Mouse (Mus musculus) kidney, embryonic 16.5 days (tissue): ENCODE results near the gene Slc25a5. TPM values are rescaled to one million over a fixed set of nuclear protein-coding genes. Genes with fewer than 3 reads are reported as not detected.

ENCODE experiments used
- ATAC-seq: fragments of 200-750 bp; cut with Nextera tagmentation; 2 replicates; pipeline ENCODE4 v1.8.0; 2017; ENCODE audit warnings: moderate TSS enrichment; ENCODE audit not compliant: low FRiP score, low TSS enrichment
- H3K27ac ChIP-seq: fragments of 300-500 bp; sonication (generic); 2 replicates; pipeline ENCODE4 v1.5.1; 2014; ENCODE audit warnings: low read length
- H3K27me3 ChIP-seq: fragments of 300-500 bp; sonication (generic); 2 replicates; pipeline ENCODE4 v1.6.1; 2014; ENCODE audit warnings: low read length, control low read depth, mixed read lengths; ENCODE audit not compliant: insufficient read depth
- H3K36me3 ChIP-seq: fragments of 300-500 bp; sonication (generic); 2 replicates; pipeline ENCODE4 v1.6.1; 2014; ENCODE audit warnings: low read length, control low read depth, mixed read lengths; ENCODE audit not compliant: insufficient read depth
- H3K4me1 ChIP-seq: fragments of 300-500 bp; sonication (generic); 2 replicates; pipeline ENCODE4 v1.6.1; 2014; ENCODE audit warnings: low read length, control low read depth, mixed read lengths; ENCODE audit not compliant: insufficient read depth
- H3K4me2 ChIP-seq: fragments of 300-500 bp; sonication (generic); replicated peaks from 2 replicates; pipeline ENCODE4 v1.6.1; 2014; ENCODE audit warnings: low read depth, low read length
- H3K4me3 ChIP-seq: fragments of 300-500 bp; sonication (generic); 2 replicates; pipeline ENCODE4 v1.5.1; 2014; ENCODE audit warnings: mild to moderate bottlenecking, low read length
- H3K9ac ChIP-seq: fragments of 300-500 bp; sonication (generic); replicated peaks from 2 replicates; pipeline ENCODE4 v1.6.1; 2014; ENCODE audit warnings: low read length
- H3K9me3 ChIP-seq: fragments of 300-500 bp; sonication (generic); 2 replicates; pipeline ENCODE4 v1.6.1; 2016; ENCODE audit warnings: low read length, control low read depth
- WGBS: fragments of 180-500 bp; shearing (Covaris S2); extraction: QIAGEN DNeasy Blood & Tissue Kit; methylation state at CpG from one replicate; pipeline ENCODE4 v1.1.7; 2014; 5-methylcytosine and 5-hydroxymethylcytosine counted together
- polyA plus RNA-seq: library from polyadenylated mRNA; unstranded; fragments of >200 nt; fragmentation: Nextera tagmentation; extraction: Ambion mirVana; gene quantifications from 2 replicates; pipeline ENCODE4 v1.2.1, GENCODE M21; 2015

Gene Slc25a5
- polyA plus RNA-seq, 1 experiment from 2014 or later: 964 TPM

DNA sequence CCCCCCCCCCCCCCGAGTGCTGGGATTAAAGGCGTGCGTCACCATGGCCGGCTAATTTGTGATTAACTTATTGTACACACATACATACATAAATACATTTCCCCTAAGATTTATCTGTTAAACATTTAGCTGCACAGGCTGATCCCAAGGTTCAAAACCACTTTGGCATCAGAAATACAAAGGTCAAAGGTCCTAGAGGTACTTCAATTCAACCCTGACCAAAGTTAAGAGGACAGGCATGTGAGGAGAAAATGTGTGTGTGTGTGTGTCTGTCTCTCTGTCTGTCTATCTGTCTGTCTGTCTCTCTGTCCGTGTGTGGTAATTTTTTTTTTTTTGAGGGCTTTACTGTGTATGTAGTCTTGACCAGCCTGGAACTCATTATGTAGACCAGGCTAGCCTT is 31.4 kb downstream of the Slc25a5 start:
- Histone ChIP-seq H3K27ac (no peak overlapping the region), H3K4me1 (0 out of 2 replicates have a peak, but pooled peaks cover 2% of the 10 kb centered on the region), H3K27me3 (no peaks in the 10 kb centered on the region), H3K36me3 (no peaks in the 10 kb centered on the region), H3K9me3 (no peaks in the 10 kb centered on the region), H3K4me2 (no peak overlapping the region), H3K9ac (no peak overlapping the region), H3K4me3 (no peak overlapping the region)
- no peak for ATAC-seq
- WGBS: 81% methylated on average over 4 of the region's 5 CpGs

DNA sequence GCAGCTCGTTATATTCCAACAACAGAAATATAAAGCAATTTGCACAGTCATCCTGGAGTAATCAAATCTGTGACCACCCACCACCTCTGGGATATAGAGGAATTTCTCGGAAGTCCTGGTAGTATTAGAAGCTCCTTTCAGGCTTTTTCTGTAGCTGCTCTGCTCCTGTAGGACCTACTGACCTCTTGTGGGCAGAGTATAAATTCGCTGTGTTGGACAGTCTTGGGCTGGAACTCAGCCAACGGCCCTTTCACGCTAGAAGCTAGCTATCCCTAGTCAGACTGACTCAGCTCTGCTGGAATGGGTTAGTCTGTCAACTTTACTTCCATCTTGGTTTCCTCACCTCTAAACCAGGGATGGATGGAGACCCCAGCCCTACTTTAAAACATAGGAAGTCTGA is 34.8 kb downstream of the Slc25a5 start:
- Histone ChIP-seq H3K27ac (no peak overlapping the region), H3K4me2 (no peak overlapping the region), H3K4me3 (no peak overlapping the region), H3K4me1 (no peaks in the 10 kb centered on the region), H3K27me3 (no peaks in the 10 kb centered on the region), H3K36me3 (no peaks in the 10 kb centered on the region), H3K9me3 (no peaks in the 10 kb centered on the region), H3K9ac (no peak overlapping the region)
- no peak for ATAC-seq
- 36% methylated on average over 5 of the region's 5 CpGs for WGBS

DNA sequence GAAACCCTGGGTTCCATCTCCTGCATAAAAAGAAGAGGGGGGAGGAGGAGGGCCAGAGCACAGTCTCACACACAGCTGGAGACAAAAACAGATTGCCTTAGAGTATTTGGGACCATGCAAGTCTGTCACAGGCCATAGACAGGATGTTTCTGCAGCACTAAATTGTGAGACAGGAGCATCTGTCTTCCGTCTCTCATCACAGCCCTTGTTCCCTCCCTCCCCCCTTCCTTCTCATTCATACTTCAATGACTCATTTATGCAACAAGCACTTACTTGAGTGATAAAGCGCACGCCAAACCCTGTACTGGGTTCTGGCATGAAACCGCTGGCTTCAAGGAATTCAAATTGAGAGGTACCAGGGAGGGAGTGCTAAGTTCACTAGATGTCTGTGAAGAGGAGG is 36.2 kb downstream of the Slc25a5 start:
- 69% methylated on average over 4 of the region's 4 CpGs for WGBS

DNA sequence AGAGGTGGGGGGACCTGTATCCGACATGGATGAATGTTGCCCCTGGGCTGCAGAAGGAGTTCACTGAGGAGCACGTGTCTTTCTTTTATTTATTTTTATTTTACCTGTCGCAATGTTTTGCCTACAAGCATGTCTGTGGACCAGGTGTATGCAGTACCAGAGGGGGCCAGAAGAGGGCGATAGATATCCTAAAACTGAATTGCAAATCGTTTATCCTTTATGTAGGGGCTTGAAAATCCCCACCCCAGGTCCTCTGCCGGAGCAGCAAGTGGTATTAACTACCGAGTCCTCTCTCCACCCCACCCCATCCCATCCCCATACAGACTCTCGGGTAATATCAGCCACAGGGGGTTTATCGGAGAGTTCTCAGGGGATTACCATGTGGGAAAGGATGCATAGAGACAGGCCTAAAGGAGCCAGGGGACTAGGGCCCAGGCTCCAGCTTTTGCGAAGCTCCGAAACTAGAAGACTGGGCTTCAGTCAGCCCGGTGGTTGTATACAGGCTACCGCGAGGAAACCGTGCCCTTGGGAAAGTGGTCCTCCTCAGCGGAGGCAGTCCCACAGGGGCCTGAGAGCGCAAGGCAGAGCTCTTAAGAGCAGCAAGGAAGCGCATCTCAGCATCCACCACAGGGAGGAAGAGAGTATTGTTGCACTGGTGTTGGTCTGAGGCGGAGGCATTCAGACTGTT is 38.1 kb downstream of the Slc25a5 start:
- peak overlapping the region; percentile 10 for H3K4me3 ChIP-seq

More for the DNA sequence above, 36.2 kb downstream of the Slc25a5 start:
- H3K4me1 ChIP-seq: no peaks in the 10 kb centered on the region
- no peaks in the 10 kb centered on the region for H3K9me3 ChIP-seq
- ATAC-seq: 0 out of 2 replicates have a peak, but pooled peaks have one; percentile 26
- H3K4me2 ChIP-seq: no peak overlapping the region
- no peak overlapping the region for H3K9ac ChIP-seq
- H3K36me3 ChIP-seq: no peaks in the 10 kb centered on the region
- H3K4me3 ChIP-seq: no peak overlapping the region
- no peak overlapping the region for H3K27ac ChIP-seq
- no peaks in the 10 kb centered on the region for H3K27me3 ChIP-seq

DNA sequence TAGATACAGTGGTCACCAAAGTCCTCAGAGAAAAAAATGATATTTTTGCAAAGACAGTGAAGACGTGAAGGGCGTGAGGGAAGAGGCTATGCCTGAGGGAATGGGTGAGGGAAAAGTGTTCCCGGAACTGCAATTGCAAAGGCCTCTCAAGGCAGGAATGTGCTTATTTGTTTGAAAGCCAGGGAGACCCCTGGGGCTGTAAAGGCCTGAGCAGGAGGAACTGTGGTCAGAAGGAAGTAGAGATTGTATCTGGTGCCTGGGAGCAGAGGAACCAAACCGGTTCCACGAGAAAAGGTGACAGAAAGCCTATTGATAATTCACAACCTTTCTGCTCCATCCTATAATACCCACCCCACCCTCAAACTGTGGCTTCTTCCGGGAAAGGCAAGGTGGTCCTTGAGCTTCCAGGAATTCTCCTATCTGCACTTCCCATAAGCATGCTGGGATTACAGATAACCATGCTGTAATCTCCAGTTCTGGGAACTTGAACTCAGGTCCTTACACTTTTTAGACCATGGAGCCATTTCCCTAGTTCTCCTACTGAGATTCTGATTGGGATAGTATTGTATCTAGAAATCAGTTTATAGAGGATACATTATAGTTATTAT is 41.7 kb downstream of the Slc25a5 start:
- Histone ChIP-seq H3K4me1 (no peaks in the 10 kb centered on the region), H3K9ac (no peak overlapping the region), H3K4me2 (no peak overlapping the region), H3K9me3 (no peaks in the 10 kb centered on the region), H3K4me3 (no peak overlapping the region), H3K27me3 (no peaks in the 10 kb centered on the region), H3K36me3 (no peaks in the 10 kb centered on the region), H3K27ac (no peak overlapping the region)
- 62% methylated on average over 6 of the region's 6 CpGs for WGBS
- ATAC-seq: peak; percentile 42; the same call in 1 of the 2 replicates

More for the DNA sequence above, 38.1 kb downstream of the Slc25a5 start:
- Histone ChIP-seq H3K36me3 (no peaks in the 10 kb centered on the region), H3K9ac (0 out of 2 replicates have a peak overlapping the region, but pooled peaks have one; percentile 4), H3K27me3 (no peaks in the 10 kb centered on the region), H3K27ac (no peak overlapping the region), H3K4me2 (peak overlapping the region; percentile 43), H3K4me1 (no peaks in the 10 kb centered on the region), H3K9me3 (no peaks in the 10 kb centered on the region)
- ATAC-seq: peak; percentile 14; the same call in 1 of the 2 replicates
- 27% methylated on average over 19 of the region's 19 CpGs for WGBS

DNA sequence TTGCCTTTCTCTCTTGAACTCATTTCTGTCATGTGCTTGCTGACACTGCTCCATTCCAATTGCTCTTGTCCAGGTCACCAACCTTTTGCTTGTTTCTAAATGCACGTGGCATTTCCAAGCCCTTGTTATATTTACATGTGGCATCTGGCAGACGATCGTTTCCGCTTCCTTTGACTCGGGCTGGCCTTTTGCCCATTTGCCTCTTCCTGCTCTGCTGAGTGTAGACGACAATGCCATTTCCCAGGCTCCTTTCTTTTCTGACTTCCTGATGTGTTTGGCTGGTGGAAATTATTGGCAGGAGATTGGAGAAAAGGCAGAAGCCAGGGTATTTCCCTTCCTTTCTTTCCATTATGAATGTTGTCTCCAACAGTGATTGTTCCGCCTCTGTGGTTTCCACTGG is 43.9 kb downstream of the Slc25a5 start:
- Histone ChIP-seq H3K27ac (no peak overlapping the region), H3K36me3 (no peaks in the 10 kb centered on the region), H3K4me1 (no peaks in the 10 kb centered on the region), H3K4me3 (no peak overlapping the region), H3K9me3 (no peaks in the 10 kb centered on the region), H3K4me2 (no peak overlapping the region), H3K9ac (no peak overlapping the region), H3K27me3 (no peaks in the 10 kb centered on the region)
- 59% methylated on average over 7 of the region's 7 CpGs for WGBS
- ATAC-seq: no peak

DNA sequence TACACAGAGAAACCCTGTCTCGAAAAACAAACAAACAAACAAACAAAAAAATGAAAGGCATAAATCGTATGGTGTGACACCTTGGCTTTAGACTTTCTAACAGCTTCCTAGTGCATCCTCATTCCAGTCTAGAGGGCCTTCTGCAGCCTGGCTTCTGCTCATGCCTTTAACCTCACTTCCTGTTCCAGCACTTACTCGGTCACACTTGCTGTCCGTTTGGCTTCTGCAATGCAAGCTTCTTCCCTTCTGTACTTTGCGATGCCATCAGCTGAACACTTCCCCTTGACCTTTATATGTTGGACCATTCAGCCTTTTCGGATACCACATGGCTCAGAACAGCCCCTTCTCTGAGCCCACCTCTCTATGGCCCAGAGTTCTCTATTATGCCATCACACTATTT is 46.2 kb downstream of the Slc25a5 start:
- 78% methylated on average over 6 of the region's 6 CpGs for WGBS
- H3K9ac ChIP-seq: no peak overlapping the region
- no peak overlapping the region for H3K4me3 ChIP-seq
- ATAC-seq: no peak
- no peaks in the 10 kb centered on the region for H3K36me3 ChIP-seq
- H3K27ac ChIP-seq: no peak overlapping the region
- no peaks in the 10 kb centered on the region for H3K4me1 ChIP-seq
- no peak overlapping the region for H3K4me2 ChIP-seq
- H3K27me3 ChIP-seq: no peaks in the 10 kb centered on the region
- no peaks in the 10 kb centered on the region for H3K9me3 ChIP-seq

DNA sequence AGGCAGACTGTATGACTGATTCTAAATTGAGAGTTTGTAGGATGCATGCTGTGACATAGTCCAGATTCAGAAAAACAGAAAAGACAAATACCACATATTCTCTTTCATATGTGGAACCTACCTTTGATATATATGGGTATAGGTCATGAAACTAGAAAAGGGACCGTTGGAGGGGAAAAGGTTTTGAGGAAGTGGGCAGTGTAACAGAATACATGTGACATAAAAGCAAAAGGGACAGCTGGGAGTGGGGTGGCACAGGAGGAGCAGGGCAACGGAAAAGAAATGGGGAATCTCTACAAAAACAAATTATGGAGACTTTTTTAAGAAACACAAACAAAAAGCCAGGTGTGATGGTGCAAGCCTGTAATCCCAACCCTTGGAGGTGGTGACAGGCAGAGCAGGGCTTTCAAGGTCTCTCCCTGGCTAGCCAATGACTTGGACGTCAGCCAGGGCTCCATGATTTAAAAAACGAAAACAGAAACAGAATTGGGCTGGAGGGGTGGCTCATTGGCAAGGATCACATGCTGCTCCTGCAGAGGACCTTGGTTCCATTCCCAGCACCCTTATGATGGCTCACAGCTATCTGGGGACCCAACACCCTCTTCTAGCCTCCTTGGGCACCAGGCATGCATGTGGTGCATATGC is 48.0 kb downstream of the Slc25a5 start:
- Histone ChIP-seq H3K27ac (no peak overlapping the region), H3K9ac (no peak overlapping the region), H3K4me3 (no peak overlapping the region), H3K4me1 (no peaks in the 10 kb centered on the region), H3K36me3 (0 out of 2 replicates have a peak, but pooled peaks cover 2% of the 10 kb centered on the region), H3K9me3 (no peaks in the 10 kb centered on the region), H3K4me2 (no peak overlapping the region), H3K27me3 (no peaks in the 10 kb centered on the region)
- ATAC-seq: no peak
- 66% methylated on average over 4 of the region's 4 CpGs for WGBS

DNA sequence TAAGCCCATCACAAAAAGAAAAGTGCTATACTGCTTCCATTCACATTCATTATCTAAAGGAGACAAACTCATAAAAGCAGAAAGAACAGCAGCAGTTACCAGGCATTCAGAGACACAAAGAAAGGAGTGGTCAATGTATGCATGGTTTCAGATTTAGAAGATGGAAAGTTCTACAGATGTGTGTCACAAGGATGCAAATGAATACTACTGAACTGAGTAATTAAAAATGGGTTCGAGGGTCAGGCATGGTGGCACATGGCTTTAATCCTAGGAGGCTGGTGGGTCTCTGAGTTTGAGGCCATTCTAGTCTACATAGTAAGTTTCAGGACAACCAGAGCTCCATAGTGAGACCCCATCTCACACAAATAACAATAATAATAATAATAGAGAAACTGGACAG is 51.7 kb downstream of the Slc25a5 start:
- H3K9me3 ChIP-seq: no peaks in the 10 kb centered on the region
- 0 out of 2 replicates have a peak, but pooled peaks cover 2% of the 10 kb centered on the region for H3K36me3 ChIP-seq
- H3K4me1 ChIP-seq: no peaks in the 10 kb centered on the region
- no peak overlapping the region for H3K4me3 ChIP-seq
- H3K9ac ChIP-seq: no peak overlapping the region
- ATAC-seq: no peak
- WGBS: 87% methylated on average over 1 of the region's 1 CpGs
- H3K27me3 ChIP-seq: no peaks in the 10 kb centered on the region
- no peak overlapping the region for H3K4me2 ChIP-seq
- no peak overlapping the region for H3K27ac ChIP-seq
